Mouse (Mus musculus): ENCODE measurements at regions not wholly inside any gene's neighbourhood (a gene's known extent, or its start where the extent isn't known, plus 50 kb on each side); places are given as distances from the start of the nearest gene placed in this dataset.

GRCm38 (mm10) chr14:105733013-105733728 is 163.4 kb downstream of the Spry2 start:
- TF ChIP-seq GATA1 (IDR thresholded peaks at IDR 0.05; ENCODE audit: low read length), result no peak
- TF ChIP-seq TAL1 (IDR thresholded peaks at IDR 0.05; ENCODE audit: low read length), result no peak
